Mouse (Mus musculus) gastrocnemius, postnatal 25 days (tissue): ENCODE measurements around the gene 1700016C15Rik. TPM values are rescaled to one million over a fixed set of nuclear protein-coding genes. Genes with fewer than 3 reads are reported as not detected.

Experiments used
- DNase-seq: peaks from one replicate; pipeline ENCODE4 v3.0.0; 2022
- long read RNA-seq, 2 experiments: library from polyadenylated mRNA; stranded (forward); transcript quantifications; one replicate each; pipeline ENCODE4 v2.0.0; 2021
- total RNA-seq, 2 experiments: library from RNA; stranded (reverse); gene quantifications; 1 replicate in 1 of 2; 2 replicates in 1 of 2; pipeline ENCODE4 v1.2.3; 2021

1700016C15Rik gene
- total RNA-seq, result under 1 TPM in 1 of 2 experiments, not detected in 1; 0.48 TPM
- long read RNA-seq, experiment 1, partial matches to known transcripts, result 0 of 1 reads
- long read RNA-seq, experiment 1, other reads (novel, unspliced or antisense), result 0 of 1 reads
- long read RNA-seq, experiment 2, result 0 reads

GRCm38 (mm10) chr1:177729043-177730024 is at the start of gene 1700016C15Rik:
1700016C15Rik (plus strand) TSS chr1:177729814.
- DNase-seq, result no peak

DNA sequence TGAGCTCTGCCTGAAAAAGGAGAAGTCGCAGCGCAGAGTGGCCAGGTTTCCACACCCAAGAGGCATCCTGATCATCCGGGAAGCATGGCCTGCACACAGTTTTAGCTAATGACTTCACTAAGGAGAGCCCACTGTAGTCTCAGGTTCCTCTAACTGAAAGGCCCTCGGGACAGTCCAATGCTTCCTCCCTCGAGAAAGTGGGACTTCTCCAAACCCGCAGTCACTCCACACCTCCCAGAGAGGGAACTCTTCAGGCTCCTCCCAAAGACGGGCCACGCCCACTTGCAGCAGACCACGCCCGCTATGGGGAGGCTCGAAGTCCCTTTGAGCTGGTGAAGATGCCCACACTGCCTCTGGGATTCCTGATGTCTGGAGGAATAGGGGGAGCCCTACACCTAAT is 48.4 kb upstream of the 1700016C15Rik start:
- no peak for DNase-seq

GRCm38 (mm10) chr1:177683931-177684836 is 45.4 kb upstream of the 1700016C15Rik start:
- no peak for DNase-seq

- DNase-seq, result no peak
These were observed 44.7 kb upstream of the 1700016C15Rik start for GRCm38 (mm10) chr1:177684901-177685300.

GRCm38 (mm10) chr1:177686137-177686536 is 43.5 kb upstream of the 1700016C15Rik start:
- DNase-seq, result no peak

- no peak for DNase-seq
These were observed 42.6 kb upstream of the 1700016C15Rik start for GRCm38 (mm10) chr1:177686982-177687381.

- no peak for DNase-seq
These were observed 37.1 kb upstream of the 1700016C15Rik start for GRCm38 (mm10) chr1:177692491-177692890.

DNA sequence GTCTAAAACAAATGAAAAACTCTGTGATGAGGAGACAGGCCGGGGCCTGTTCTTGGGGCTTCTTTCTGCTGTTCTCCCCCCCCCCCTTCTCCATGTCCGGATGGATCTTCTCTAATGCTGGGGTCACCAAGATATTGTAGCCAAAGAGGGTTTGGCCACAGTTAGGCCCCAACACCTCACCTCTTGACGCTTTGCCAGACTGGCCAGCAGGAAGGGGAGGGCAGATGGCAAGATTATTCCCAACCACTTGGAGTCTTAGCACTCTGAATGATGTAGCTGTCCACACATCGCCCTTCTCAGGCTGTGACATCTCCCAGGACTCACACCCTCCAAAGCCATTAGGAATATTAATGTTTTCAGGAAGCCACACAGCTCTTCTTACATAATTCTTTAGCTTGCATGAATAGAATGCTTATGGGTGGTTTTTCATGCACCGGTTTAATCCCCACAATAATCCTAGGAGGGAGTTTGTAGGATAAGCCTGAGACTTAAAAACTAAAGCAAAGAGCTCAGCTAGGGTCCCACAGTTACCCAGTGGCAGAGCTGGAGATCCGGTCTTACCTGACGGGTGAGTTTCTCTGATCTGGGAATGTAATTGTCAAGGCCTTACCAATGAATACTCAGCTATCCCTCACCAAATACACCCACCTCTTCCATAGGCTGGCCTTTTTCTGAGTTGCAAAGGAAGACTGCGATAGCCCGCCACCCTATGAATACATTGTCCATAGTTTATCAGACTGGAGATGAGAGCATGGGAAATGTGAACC is 35.9 kb upstream of the 1700016C15Rik start:
- no peak for DNase-seq

DNA sequence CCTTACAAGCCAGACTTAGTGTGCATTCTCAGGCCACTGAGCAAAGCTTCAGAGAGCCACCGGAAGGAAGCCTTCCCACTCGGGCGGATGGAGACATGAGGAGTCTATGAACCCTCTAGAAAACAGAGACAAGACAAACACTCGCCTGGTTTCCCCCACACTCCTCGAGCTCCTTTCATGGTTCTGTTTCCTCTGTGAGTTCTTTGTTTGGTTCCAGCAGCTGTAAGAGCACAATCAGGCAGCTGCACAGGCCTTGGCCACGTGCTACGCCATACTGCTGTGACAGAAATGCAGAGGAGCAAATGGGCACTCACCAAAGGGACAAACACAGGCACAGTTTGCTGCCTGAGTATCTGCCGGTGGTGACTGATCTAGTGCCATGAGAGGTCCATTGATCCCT is 29.1 kb upstream of the 1700016C15Rik start:
- DNase-seq, result no peak

DNA sequence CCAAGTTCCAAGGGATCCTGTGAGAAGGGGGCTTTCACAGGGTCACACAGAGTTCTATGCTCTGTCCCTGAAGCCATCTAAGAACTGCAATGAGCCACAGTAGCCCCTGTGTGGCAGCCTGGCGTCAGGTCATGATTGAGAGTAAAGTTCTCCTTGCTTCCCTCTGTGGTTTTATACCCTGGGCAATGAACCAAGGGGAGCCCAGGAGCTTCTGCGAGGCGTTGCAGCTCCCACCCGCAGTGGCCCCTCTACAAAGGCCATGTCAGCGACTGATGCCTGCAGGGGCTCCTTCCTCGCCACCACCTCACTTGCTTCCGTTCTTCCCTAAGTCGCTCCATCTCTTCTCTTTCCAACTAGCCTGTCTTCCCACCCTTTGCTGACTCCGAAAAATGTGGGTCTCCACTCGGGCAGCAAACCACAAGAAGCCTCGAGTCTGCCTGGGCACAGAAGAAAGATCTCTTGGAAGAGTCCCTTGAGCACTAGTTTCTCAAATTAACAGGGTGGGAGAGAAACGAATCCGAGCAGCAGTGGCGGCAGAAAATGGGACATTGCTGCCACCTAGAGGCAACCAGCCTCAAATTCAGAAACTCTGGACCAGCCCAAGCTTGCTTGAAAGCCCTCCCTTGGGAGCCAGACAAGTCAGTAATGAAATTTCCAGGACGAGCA is 27.0 kb upstream of the 1700016C15Rik start:
- DNase-seq, result peak; percentile 80

GRCm38 (mm10) chr1:177703147-177703807 is 26.3 kb upstream of the 1700016C15Rik start:
- no peak for DNase-seq

DNA sequence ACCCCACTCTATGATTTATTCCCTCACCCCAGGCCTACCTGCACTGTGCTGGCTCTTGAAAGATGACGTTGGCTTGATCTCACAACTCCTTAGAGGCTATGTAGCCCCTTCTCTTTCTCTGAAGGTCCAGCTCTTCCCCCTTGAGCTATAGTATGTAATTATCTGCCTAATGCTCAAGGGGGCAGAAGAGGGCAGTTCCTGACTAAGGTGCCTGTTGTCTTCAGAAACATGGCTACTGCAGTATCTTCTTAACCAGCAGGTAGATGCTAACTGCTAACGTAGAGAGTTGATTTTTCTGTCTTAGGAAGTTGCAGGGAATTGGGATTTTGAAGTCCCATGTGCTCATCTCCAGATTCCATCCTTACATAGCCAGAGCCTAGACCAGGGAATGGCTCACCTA is 24.4 kb upstream of the 1700016C15Rik start:
- DNase-seq, result no peak

GRCm38 (mm10) chr1:177707571-177707970 is 22.0 kb upstream of the 1700016C15Rik start:
- DNase-seq, result no peak

- DNase-seq, result peak; percentile 40
These were observed 21.0 kb upstream of the 1700016C15Rik start for GRCm38 (mm10) chr1:177708583-177709055.

DNA sequence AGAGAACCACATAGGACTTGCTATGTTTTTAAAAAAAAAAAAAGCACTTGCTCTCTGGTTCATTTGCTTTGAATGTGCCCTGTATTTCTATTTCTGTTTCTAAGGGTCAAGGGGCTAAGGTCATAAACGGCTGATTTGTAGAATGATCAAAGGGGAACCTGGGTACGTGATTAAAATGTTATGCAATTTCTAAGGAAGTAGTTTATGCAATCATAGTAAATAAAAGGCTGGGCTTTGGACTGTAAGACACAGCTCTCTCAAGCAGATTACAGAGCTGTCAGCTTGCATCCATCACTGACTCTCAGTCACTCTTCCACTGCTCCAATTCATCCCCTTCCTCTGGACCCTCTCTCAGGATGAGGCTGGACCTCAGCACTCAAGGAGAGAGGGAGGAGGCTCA is 18.6 kb upstream of the 1700016C15Rik start:
- DNase-seq, result no peak

DNA sequence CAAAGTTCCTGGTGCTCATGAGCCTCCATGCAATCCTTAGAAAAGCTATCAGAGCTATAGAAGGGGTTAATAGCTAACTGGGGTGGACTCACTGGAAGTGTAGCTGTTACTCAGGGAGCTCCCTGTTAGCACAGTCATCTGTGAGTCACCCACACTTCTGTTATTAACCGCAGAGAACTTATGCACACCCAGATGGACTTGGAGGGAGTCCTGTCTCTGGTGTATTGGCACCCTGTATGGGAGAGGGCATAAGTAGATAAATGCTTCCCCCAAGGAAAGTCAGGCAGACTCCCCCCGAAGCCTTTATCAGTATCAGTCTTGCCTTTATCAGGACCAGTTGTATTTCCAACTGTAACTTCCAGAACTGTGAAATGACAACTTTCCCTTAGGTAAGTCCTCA is 18.2 kb upstream of the 1700016C15Rik start:
- DNase-seq, result no peak

- no peak for DNase-seq
These were observed 15.8 kb upstream of the 1700016C15Rik start for GRCm38 (mm10) chr1:177713635-177714396.

- no peak for DNase-seq
These were observed 15.1 kb upstream of the 1700016C15Rik start for GRCm38 (mm10) chr1:177714397-177715012.

GRCm38 (mm10) chr1:177716448-177716847 is 13.2 kb upstream of the 1700016C15Rik start:
- no peak for DNase-seq
